Mouse (Mus musculus): ENCODE measurements around the gene Stard7. TPM values are rescaled to one million over a fixed set of nuclear protein-coding genes. Genes with fewer than 3 reads are reported as not detected.

Stard7 gene
- polyA plus RNA-seq, 1 experiment = 71.1 TPM

GRCm38 (mm10) chr2:127304609-127305210, 34.7 kb downstream of the Stard7 start:
- Histone ChIP-seq H3K4me3 (ENCODE audit: insufficient read depth, low read depth, low read length) (no peak overlapping the region), H3K27ac (replicated peaks; ENCODE audit: low read depth, low read length) (no peak overlapping the region), H3K4me1 (ENCODE audit: control insufficient read depth, insufficient read depth, insufficient read length, low read length) (no peaks in the 10 kb centered on the region)

GRCm38 (mm10) chr2:127306123-127306522, 36.1 kb downstream of the Stard7 start:
- no peak overlapping the region for H3K27ac ChIP-seq (replicated peaks; ENCODE audit: low read depth, low read length)
- H3K4me3 ChIP-seq (ENCODE audit: insufficient read depth, low read depth, low read length) = no peak overlapping the region
- no peaks in the 10 kb centered on the region for H3K4me1 ChIP-seq (ENCODE audit: control insufficient read depth, insufficient read depth, insufficient read length, low read length)

GRCm38 (mm10) chr2:127307179-127307578, 37.2 kb downstream of the Stard7 start:
- Histone ChIP-seq H3K4me3 (ENCODE audit: insufficient read depth, low read depth, low read length) (no peak overlapping the region), H3K27ac (replicated peaks; ENCODE audit: low read depth, low read length) (no peak overlapping the region), H3K4me1 (ENCODE audit: control insufficient read depth, insufficient read depth, insufficient read length, low read length) (no peaks in the 10 kb centered on the region)

- no peak overlapping the region for H3K4me3 ChIP-seq (ENCODE audit: insufficient read depth, low read depth, low read length)
- no peaks in the 10 kb centered on the region for H3K4me1 ChIP-seq (ENCODE audit: control insufficient read depth, insufficient read depth, insufficient read length, low read length)
- H3K27ac ChIP-seq (replicated peaks; ENCODE audit: low read depth, low read length) = no peak overlapping the region
These were observed 38.6 kb downstream of the Stard7 start for GRCm38 (mm10) chr2:127308660-127309059.

- H3K4me3 ChIP-seq (ENCODE audit: insufficient read depth, low read depth, low read length) = no peak overlapping the region
These were observed 40.2 kb downstream of the Stard7 start for GRCm38 (mm10) chr2:127310246-127310645.

GRCm38 (mm10) chr2:127310685-127311084, 40.7 kb downstream of the Stard7 start:
- Histone ChIP-seq H3K4me3 (ENCODE audit: insufficient read depth, low read depth, low read length) (no peak overlapping the region), H3K4me1 (ENCODE audit: control insufficient read depth, insufficient read depth, insufficient read length, low read length) (peaks cover 4% of the 10 kb centered on the region), H3K27ac (replicated peaks; ENCODE audit: low read depth, low read length) (no peak overlapping the region)

More at GRCm38 (mm10) chr2:127310246-127310645, 40.2 kb downstream of the Stard7 start:
- Histone ChIP-seq H3K4me1 (ENCODE audit: control insufficient read depth, insufficient read depth, insufficient read length, low read length) (peaks cover 4% of the 10 kb centered on the region), H3K27ac (replicated peaks; ENCODE audit: low read depth, low read length) (no peak overlapping the region)

GRCm38 (mm10) chr2:127311193-127311592, 41.2 kb downstream of the Stard7 start:
- Histone ChIP-seq H3K4me1 (ENCODE audit: control insufficient read depth, insufficient read depth, insufficient read length, low read length) (peaks cover 4% of the 10 kb centered on the region), H3K4me3 (ENCODE audit: insufficient read depth, low read depth, low read length) (no peak overlapping the region), H3K27ac (replicated peaks; ENCODE audit: low read depth, low read length) (no peak overlapping the region)

GRCm38 (mm10) chr2:127312801-127313200, 42.8 kb downstream of the Stard7 start:
- Histone ChIP-seq H3K4me3 (ENCODE audit: insufficient read depth, low read depth, low read length) (no peak overlapping the region), H3K4me1 (ENCODE audit: control insufficient read depth, insufficient read depth, insufficient read length, low read length) (peaks cover 4% of the 10 kb centered on the region), H3K27ac (replicated peaks; ENCODE audit: low read depth, low read length) (no peak overlapping the region)

GRCm38 (mm10) chr2:127313878-127314277, 43.9 kb downstream of the Stard7 start:
- Histone ChIP-seq H3K4me1 (ENCODE audit: control insufficient read depth, insufficient read depth, insufficient read length, low read length) (peaks cover 4% of the 10 kb centered on the region), H3K4me3 (ENCODE audit: insufficient read depth, low read depth, low read length) (no peak overlapping the region), H3K27ac (replicated peaks; ENCODE audit: low read depth, low read length) (peak overlapping the region; percentile 29; the same call in 1 of the 2 replicates)

GRCm38 (mm10) chr2:127314467-127315154, 44.6 kb downstream of the Stard7 start:
- peak overlapping the region; percentile 29 for H3K27ac ChIP-seq (replicated peaks; ENCODE audit: low read depth, low read length)

GRCm38 (mm10) chr2:127315155-127315470, 45.1 kb downstream of the Stard7 start:
- peaks cover 4% of the 10 kb centered on the region for H3K4me1 ChIP-seq (ENCODE audit: control insufficient read depth, insufficient read depth, insufficient read length, low read length)
- no peak overlapping the region for H3K27ac ChIP-seq (replicated peaks; ENCODE audit: low read depth, low read length)
- no peak overlapping the region for H3K4me3 ChIP-seq (ENCODE audit: insufficient read depth, low read depth, low read length)

More at GRCm38 (mm10) chr2:127314467-127315154, 44.6 kb downstream of the Stard7 start:
- Histone ChIP-seq H3K4me3 (ENCODE audit: insufficient read depth, low read depth, low read length) (no peak overlapping the region), H3K4me1 (ENCODE audit: control insufficient read depth, insufficient read depth, insufficient read length, low read length) (peaks cover 4% of the 10 kb centered on the region)

- Histone ChIP-seq H3K27ac (replicated peaks; ENCODE audit: low read depth, low read length) (no peak overlapping the region), H3K4me3 (ENCODE audit: insufficient read depth, low read depth, low read length) (no peak overlapping the region), H3K4me1 (ENCODE audit: control insufficient read depth, insufficient read depth, insufficient read length, low read length) (peaks cover 4% of the 10 kb centered on the region)
These were observed 46.4 kb downstream of the Stard7 start for GRCm38 (mm10) chr2:127316431-127316830.

GRCm38 (mm10) chr2:127318136-127318535, 48.1 kb downstream of the Stard7 start:
- H3K27ac ChIP-seq (replicated peaks; ENCODE audit: low read depth, low read length) = no peak overlapping the region
- no peak overlapping the region for H3K4me3 ChIP-seq (ENCODE audit: insufficient read depth, low read depth, low read length)
- H3K4me1 ChIP-seq (ENCODE audit: control insufficient read depth, insufficient read depth, insufficient read length, low read length) = peaks cover 4% of the 10 kb centered on the region

GRCm38 (mm10) chr2:127319071-127319470, 49.1 kb downstream of the Stard7 start:
- Histone ChIP-seq H3K4me1 (ENCODE audit: control insufficient read depth, insufficient read depth, insufficient read length, low read length) (peaks cover 2% of the 10 kb centered on the region), H3K27ac (replicated peaks; ENCODE audit: low read depth, low read length) (no peak overlapping the region), H3K4me3 (ENCODE audit: insufficient read depth, low read depth, low read length) (no peak overlapping the region)

- Histone ChIP-seq H3K4me1 (ENCODE audit: control insufficient read depth, insufficient read depth, insufficient read length, low read length) (no peaks in the 10 kb centered on the region), H3K27ac (replicated peaks; ENCODE audit: low read depth, low read length) (no peak overlapping the region), H3K4me3 (ENCODE audit: insufficient read depth, low read depth, low read length) (no peak overlapping the region)
These were observed 52.8 kb downstream of the Stard7 start for GRCm38 (mm10) chr2:127322671-127323285.

GRCm38 (mm10) chr2:127323667-127324066, 53.6 kb downstream of the Stard7 start:
- H3K4me3 ChIP-seq (ENCODE audit: insufficient read depth, low read depth, low read length) = no peak overlapping the region
- H3K27ac ChIP-seq (replicated peaks; ENCODE audit: low read depth, low read length) = no peak overlapping the region
- peaks cover 3% of the 10 kb centered on the region; the same call in 1 of the 2 replicates for H3K4me1 ChIP-seq (ENCODE audit: control insufficient read depth, insufficient read depth, insufficient read length, low read length)
